Mouse (Mus musculus): ENCODE data around the gene Kcnt2.

Gene Kcnt2

GRCm38 (mm10) chr1:140245876-140246597, at the start of gene Kcnt2:
Gene Kcnt2, plus strand, starts transcription at chr1:140246158.
- no peak for DNase-seq

- DNase-seq: no peak
Measured at GRCm38 (mm10) chr1:140205329-140205728, 40.6 kb upstream of the Kcnt2 start.

GRCm38 (mm10) chr1:140225221-140225620, 20.7 kb upstream of the Kcnt2 start:
- no peak for DNase-seq

GRCm38 (mm10) chr1:140226673-140227072, 19.3 kb upstream of the Kcnt2 start:
- no peak for DNase-seq

- no peak for DNase-seq
Measured at GRCm38 (mm10) chr1:140245465-140245864, 493 bp upstream of the Kcnt2 start.

GRCm38 (mm10) chr1:140264696-140265095, 18.7 kb downstream of the Kcnt2 start:
- no peak for DNase-seq

- no peak for DNase-seq
Measured at GRCm38 (mm10) chr1:140266047-140266446, 20.1 kb downstream of the Kcnt2 start.

GRCm38 (mm10) chr1:140266643-140267286, 20.8 kb downstream of the Kcnt2 start:
- DNase-seq: no peak

GRCm38 (mm10) chr1:140267288-140267687, 21.3 kb downstream of the Kcnt2 start:
- DNase-seq: no peak

GRCm38 (mm10) chr1:140273624-140274023, 27.7 kb downstream of the Kcnt2 start:
- DNase-seq: no peak

- no peak for DNase-seq
Measured at GRCm38 (mm10) chr1:140275813-140276212, 29.9 kb downstream of the Kcnt2 start.

GRCm38 (mm10) chr1:140293140-140293539, 47.2 kb downstream of the Kcnt2 start:
- no peak for DNase-seq

- DNase-seq: no peak
Measured at GRCm38 (mm10) chr1:140295482-140295881, 49.5 kb downstream of the Kcnt2 start.

GRCm38 (mm10) chr1:140304244-140304643, 58.3 kb downstream of the Kcnt2 start:
- DNase-seq: no peak

GRCm38 (mm10) chr1:140305344-140305743, 59.4 kb downstream of the Kcnt2 start:
- no peak for DNase-seq

- DNase-seq: no peak
Measured at GRCm38 (mm10) chr1:140306339-140306738, 60.4 kb downstream of the Kcnt2 start.

GRCm38 (mm10) chr1:140310739-140311138, 64.8 kb downstream of the Kcnt2 start:
- DNase-seq: no peak

- no peak for DNase-seq
Measured at GRCm38 (mm10) chr1:140325088-140325487, 79.1 kb downstream of the Kcnt2 start.

- no peak for DNase-seq
Measured at GRCm38 (mm10) chr1:140326709-140327108, 80.8 kb downstream of the Kcnt2 start.

GRCm38 (mm10) chr1:140333702-140334101, 87.7 kb downstream of the Kcnt2 start:
- no peak for DNase-seq

GRCm38 (mm10) chr1:140338417-140338816, 92.5 kb downstream of the Kcnt2 start:
- no peak for DNase-seq

- DNase-seq: no peak
Measured at GRCm38 (mm10) chr1:140339368-140339767, 93.4 kb downstream of the Kcnt2 start.

GRCm38 (mm10) chr1:140364787-140365186, 118.8 kb downstream of the Kcnt2 start:
- no peak for DNase-seq

GRCm38 (mm10) chr1:140373532-140373931, 127.6 kb downstream of the Kcnt2 start:
- DNase-seq: no peak

GRCm38 (mm10) chr1:140378791-140379190, 132.8 kb downstream of the Kcnt2 start:
- DNase-seq: no peak
